Mouse (Mus musculus): ENCODE data around the gene Ano3.
"Not testable (repeated sequence)": the region's sequence is repeated elsewhere in the genome, so short reads cannot be mapped to it uniquely, and the experiment has no call there.

Gene Ano3

DNA sequence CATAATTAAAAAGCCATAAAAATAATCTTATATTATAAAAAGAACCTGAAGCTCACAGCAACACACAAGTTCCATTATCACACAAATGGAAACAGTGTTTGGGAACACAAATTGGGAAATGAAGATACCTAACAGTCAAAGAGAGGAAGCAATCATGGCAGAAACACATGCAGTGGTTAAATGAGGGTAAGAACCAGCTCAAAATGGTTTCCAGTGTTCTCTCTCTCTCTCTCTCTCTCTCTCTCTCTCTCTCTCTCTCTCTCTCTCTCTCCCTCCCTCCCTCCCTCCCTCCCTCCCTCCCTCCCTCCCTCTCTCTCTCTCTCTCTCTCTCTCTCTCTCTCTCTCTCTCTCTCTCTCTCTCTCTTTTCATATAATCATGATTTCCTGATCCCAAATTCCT is at the start of gene Ano3:
Gene Ano3, minus strand, starts transcription at position 101 of the 400 bp plus-strand sequence.
- not testable (repeated sequence) for DNase-seq (ENCODE audit: low spot score in 2 of 2)

DNA sequence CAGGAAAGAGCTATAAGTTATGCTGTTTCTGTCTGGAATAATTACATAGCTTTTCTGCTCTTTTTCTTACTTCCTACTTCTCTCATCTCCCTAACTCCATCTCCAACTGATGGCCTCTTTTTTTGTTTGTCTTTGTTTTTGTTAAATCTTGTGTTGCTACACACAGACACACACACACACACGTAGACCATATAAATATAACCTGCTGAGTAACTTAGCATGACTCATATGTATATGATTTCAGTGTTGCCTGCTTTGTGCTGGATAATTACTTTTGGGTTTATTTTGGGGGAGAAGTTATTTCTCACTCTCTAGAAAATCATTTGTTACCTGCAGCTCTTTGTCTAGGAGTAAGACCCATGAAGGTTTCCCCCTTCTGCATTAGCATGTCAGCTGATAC is 39.3 kb upstream of the Ano3 start:
- DNase-seq (ENCODE audit: low spot score in 2 of 2) = no peak

GRCm38 (mm10) chr2:110989539-110989938 is 38.8 kb upstream of the Ano3 start:
- no peak for DNase-seq (ENCODE audit: low spot score in 2 of 2)

DNA sequence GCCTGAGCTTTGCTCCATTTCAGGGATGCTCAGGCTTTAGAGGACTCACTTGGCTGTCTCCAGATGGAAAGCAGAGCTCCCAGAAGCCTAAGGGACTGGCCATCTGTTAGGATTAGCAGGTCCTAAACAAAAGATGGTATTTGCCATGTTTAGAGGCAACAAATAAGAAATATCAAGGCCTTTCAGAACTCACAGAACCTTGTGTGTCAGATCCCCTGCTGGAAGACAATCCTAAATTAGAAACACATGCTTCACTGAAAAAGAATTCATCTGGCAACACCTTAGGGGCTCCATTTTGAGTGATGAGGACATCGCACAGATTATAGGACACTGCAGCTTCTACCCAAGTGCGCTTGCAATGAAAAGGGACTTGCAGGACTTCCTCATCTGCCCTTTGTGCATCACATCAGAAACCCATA is 35.1 kb upstream of the Ano3 start:
- DNase-seq (ENCODE audit: low spot score in 2 of 2) = no peak

DNA sequence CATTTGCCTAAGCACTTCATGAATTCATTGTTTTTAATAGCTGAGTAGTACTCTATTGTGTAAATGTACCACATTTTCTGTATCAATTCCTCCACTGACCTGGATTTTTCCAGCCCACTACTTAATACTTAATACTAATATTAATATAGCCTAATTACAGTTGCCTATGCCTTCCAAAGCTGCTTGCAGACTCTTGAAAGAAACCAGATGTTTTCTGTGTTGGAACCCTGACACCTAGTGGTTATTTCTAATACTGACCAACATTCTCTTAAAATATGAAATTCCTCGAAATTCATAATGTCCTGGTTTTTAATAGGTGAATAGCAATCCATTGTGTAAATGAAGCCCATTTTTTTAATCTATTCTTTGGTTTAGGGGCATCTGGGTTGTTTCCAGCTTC is 31.0 kb upstream of the Ano3 start:
- DNase-seq (ENCODE audit: low spot score in 2 of 2) = no peak

GRCm38 (mm10) chr2:110979610-110980009 is 28.9 kb upstream of the Ano3 start:
- DNase-seq (ENCODE audit: low spot score in 2 of 2) = no peak

DNA sequence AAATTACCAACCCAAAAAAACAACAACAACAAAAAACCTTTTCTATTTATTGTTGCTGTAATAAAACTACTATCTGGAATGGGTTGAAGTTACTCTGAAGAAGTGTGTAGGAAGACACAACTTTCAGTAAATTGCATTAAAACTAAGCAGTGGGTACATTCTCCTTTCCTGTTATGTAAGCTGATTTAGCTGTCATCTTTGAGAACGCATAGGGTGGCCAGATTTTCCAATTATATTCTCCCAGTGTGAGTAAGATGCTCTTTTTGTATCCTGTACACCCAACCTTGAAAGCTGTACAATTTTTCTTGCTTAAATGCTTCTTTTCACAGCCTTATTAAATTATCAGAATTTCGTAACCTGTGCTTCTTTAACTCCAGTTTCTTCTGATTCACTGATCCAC is 26.1 kb upstream of the Ano3 start:
- no peak for DNase-seq (ENCODE audit: low spot score in 2 of 2)

GRCm38 (mm10) chr2:110970158-110970557 is 19.4 kb upstream of the Ano3 start:
- no peak for DNase-seq (ENCODE audit: low spot score in 2 of 2)

DNA sequence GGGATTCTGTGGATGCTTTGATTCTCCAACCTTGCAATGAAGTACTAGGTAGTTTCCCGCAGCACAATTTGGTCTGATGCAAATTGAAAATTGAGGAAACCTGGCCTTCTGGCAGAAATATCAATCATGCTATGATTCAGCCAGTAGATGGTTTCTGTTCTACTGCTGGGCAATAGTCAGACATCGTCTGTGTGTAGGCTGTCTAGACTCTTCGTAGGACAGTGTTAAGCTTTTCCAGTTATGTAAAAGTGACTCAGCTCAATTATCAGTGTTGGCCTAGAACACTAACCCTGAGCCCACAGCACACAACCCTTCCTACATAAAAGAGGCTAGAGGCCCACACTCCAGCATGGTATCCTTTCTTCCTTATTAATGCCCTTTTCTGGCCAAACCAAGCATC is 14.7 kb upstream of the Ano3 start:
- no peak for DNase-seq (ENCODE audit: low spot score in 2 of 2)

GRCm38 (mm10) chr2:110950432-110950803 is 305 bp downstream of the Ano3 start:
- no peak for DNase-seq (ENCODE audit: low spot score in 2 of 2)

DNA sequence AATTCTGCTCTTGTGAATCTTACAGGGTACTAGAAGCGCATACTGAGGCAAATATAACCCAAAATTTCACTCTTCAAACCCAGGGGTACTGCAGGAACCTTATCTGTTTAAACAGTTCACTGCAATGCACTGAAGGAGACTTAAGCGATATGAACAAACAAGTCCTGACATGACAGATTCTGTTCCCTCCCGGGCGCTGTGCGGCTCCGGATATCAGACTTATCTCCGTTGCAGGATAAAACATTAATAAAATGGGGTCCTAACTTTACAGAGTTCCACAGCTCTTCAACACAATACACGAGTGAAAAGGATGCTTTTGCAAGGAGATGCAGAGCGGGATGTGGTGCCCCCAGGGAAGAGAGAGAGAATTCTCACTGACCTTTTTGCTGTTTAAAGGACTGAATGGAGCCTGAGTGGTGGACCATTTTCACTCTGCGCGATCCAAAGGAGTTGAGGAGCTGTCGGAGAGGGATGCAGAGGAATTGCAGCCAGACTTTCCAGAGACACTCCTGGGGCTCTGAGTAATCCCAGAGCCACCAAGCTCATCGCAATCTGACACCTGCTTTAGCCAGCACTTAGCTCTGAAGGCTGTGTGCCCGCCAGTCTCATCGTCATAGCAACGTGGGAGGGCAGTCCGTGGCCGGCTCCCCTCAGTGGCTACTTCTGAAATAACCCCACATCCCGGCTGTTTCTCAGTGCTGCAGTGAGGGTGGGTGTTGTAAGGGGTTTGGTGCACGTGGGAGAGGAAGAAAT is 868 bp downstream of the Ano3 start:
- DNase-seq (ENCODE audit: low spot score in 2 of 2) = no peak

DNA sequence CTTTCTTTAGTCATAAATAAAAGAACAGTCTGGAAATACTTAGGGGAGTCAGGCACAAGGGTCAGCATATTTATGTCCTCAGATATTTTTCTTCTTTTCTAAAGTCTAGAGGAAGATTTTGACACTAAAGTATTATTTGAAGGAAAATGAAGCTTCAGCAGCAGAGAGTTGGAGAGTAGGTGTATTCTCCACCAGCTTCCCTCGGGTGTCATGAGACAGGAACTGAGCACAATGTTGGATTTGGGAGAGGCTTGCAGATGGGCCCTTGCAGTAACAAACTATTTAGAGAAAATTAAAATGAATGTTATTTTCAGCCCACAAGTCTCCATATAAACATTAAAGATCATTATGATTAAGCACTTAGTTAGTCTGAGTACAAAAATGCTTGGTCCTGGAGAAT is 5.6 kb downstream of the Ano3 start:
- DNase-seq (ENCODE audit: low spot score in 2 of 2) = no peak

DNA sequence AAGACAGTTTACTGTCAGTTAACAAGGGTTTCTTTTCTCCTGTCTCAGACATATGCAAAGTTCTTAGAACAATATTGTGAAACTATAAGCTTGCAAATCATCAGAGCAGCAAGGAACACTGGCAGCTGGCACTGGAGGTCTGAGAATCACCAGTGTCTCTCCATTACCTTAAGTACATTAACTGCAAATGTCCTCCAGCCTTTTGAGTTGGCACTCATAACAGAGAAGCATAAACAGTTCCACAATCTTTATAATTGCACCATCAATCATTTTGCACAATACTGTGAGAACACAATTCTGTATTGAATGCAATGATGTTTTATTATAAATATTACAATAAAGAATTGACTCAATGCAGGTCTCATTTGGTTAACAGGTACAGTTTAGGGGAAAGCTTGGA is 15.0 kb downstream of the Ano3 start:
- DNase-seq (ENCODE audit: low spot score in 2 of 2) = no peak

DNA sequence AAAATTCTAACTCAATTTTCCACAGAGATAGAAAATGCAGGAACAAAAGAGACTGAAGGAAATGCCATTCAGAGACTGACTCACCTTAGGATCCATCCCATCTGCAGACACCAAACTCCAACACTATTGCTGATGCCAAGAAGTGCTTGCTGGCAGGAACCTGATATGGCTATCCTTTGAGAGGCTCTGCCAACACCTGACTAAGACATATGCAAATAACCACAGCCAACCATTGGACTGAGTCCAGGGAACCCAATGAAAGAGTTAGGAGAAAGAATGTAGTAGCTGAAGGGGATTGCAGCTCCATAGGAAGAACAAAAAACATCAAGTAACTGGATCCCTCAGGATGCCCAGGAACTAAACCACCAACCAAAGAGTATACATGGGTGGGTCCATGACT is 21.6 kb downstream of the Ano3 start:
- no peak for DNase-seq (ENCODE audit: low spot score in 2 of 2)

DNA sequence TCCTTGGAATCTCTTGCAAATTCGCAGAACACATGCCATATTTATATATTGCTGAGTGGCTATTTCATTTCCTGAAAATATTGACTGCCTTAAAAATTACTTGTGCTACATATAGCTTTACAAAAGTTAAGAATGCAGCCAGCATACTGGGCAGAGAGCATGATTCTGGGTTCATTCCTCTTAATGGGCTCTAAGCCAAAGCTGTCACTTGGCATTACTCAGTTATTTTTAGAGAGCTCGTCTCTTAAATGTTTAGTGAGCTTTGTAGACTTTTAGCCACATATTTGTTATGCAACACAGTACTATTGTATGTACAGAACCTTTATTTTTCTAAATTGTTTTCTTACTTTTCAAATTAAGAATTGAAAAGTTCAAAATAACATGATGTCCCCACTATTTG is 41.2 kb downstream of the Ano3 start:
- no peak for DNase-seq (ENCODE audit: low spot score in 2 of 2)

DNA sequence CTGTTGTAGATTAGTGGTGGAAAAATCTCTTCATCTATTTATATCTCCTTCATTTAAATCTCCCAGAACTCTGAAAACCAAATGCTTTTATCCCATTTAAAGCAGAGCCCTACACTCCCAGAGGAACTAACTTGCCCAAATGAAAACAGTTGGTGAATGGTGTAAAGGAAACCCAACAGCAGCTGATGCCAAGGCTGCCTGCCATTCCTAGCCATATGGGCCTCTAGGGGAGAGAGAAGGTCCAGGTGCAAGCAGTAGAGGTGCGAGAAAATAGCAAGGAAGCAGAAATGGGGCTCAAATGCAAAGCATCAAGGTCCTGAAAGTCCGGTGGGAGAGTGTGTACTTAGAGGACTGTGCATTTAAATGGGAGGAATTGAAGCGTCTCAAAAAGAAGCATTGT is 44.2 kb downstream of the Ano3 start:
- no peak for DNase-seq (ENCODE audit: low spot score in 2 of 2)

DNA sequence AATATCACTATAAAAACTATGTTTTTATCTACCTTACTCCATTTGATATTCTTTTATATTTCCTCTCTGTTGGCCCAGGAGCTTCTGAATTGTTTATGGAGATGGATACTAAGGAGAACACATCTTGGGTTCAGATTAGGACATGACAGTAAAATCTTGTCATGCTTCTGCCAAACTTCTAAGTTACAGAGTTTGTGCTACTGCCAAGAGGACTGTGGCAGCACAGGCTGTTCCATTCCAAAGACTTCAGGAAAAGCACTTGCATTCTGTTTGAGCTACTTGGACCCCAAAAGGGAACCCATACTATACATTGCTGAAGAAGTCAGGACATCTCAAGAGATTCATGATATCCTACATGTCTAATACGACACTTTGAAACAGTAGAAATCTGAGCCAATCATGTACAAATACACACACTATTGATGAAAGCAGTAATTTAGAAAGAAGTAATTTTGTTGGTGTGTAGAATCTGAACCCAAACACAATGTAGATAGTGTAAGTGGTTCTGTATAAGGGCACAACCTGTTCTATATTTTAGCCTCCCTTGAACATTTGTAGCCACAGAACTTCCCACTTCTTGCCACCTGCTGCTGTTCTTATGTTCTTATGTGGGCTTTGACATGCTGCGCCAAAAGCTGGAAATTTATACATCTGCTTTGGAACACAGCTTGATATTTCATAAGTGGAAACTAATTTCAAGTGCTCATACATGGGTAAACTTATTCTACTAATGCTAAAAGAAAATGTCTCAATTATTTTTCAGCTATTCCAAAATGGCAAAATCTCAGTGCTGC is 54.0 kb downstream of the Ano3 start:
- no peak for DNase-seq (ENCODE audit: low spot score in 2 of 2)

DNA sequence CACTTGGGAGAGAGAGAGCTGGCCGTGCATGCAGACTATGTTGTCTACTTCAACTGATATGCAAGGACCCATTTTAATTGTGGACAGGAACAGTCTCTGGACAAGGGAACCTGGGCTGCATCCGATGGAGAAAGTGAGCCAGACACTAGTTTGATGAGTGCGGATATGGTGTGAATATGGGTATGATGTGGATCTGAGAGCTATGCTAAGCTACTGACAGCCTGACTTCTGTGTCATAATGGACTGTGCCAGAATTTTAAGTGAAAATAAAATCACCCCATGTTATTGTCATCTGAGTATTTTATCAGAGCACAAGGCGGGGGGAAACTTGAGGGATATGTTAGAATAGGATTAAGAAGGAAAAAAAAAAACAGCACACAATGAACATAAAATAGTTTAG is 79.1 kb downstream of the Ano3 start:
- DNase-seq (ENCODE audit: low spot score in 2 of 2) = no peak

DNA sequence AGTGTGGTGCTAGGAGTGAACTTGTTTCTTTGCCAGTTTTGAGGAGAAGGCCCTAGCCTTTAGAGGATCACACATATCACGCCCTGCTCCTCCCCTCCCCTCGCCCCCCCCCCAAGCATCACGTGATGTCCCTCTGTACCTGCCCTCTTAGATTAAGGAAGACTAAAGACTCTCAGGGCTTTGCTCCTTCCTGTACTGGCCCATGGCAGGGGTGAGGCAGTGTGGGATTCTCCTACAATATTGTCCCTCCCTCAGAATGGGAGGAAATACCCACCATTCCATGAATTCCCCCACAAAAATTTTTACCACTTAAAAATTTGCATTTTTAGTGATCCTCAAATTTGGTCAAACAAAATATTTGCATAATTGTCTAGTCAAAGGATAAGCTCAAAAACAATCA is 85.1 kb downstream of the Ano3 start:
- DNase-seq (ENCODE audit: low spot score in 2 of 2) = no peak

DNA sequence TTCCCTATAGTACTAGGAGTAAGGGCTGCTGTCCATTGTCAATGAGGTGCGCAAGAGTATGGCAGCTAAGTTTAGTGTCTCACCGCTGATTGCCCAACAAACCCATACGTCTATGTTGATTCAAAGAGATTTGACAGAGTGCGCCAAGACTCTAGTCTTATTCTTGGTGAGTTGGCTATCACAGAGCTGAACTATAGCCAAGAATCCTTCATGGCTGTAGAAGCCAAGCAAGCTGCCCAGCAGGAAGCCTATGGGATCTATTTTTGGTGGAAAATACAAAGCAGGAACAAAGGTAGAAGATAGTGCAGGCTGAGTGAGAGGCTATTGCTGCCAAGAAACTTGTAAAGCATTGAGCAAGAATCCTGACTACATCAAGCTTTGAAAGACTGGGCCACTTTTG is 87.3 kb downstream of the Ano3 start:
- no peak for DNase-seq (ENCODE audit: low spot score in 2 of 2)

GRCm38 (mm10) chr2:110839559-110840243 is 111.0 kb downstream of the Ano3 start:
- DNase-seq (ENCODE audit: low spot score in 2 of 2) = no peak

DNA sequence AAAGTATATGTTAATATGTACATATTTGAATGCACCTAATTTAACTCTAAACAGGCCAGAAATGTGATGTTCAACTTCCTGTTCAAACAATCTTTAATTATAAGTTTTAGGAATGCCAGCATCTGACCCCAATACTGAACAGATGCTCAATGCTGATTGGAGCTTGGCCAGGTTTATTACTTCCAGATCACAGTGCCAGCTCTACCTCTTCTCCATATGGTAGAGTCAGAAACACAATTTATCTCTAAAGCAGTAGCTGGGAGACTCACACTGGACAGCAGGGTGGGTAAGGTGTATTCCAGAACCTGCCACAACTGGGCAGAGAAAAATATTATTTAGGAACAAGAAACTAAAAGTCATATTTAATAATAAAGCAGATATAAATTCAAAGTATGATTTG is 134.5 kb downstream of the Ano3 start:
- no peak for DNase-seq (ENCODE audit: low spot score in 2 of 2)

DNA sequence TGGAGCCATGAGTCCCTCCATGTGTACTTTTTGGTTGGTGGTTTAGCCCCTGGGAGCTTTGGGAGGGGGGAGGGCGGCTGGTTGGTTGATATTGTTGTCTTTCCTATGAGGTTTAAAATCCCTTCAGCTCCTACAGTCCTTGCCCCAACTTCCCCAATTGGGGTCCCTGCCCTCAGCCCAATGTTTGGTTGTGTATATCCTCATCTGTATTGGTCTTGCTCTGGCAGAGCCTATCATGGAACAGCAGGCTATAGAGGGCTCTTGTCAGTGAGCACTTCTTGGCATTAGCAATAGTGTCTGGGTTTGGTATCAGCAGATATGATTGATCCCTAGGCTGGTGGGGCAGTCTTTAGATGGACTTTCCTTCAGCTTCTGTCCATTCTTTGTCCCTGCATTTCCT is 135.8 kb downstream of the Ano3 start:
- no peak for DNase-seq (ENCODE audit: low spot score in 2 of 2)

Measured in spleen, postnatal 14 days (tissue).